Mouse (Mus musculus) embryonic facial prominence, embryonic 12.5 days (tissue): ENCODE measurements around the gene Mettl24. TPM values are rescaled to one million over a fixed set of nuclear protein-coding genes. Genes with fewer than 3 reads are reported as not detected.

Source experiments
- polyA plus RNA-seq: library from polyadenylated mRNA; unstranded; fragments of >200 nt; fragmentation: Nextera tagmentation; extraction: Ambion mirVana; gene quantifications from 2 replicates; pipeline ENCODE4 v1.2.1, GENCODE M21; 2016

Gene Mettl24
- polyA plus RNA-seq, 1 experiment from 2014 or later: 0.96 TPM

Other genes starting within 250 kb of the Mettl24 start
- gene Slc22a16, start 112.9 kb upstream of the Mettl24 start, polyA plus RNA-seq: not detected in 2 replicates
- 0.22 and 0.28 TPM in 2 replicates for gene Ddo, start 53.3 kb upstream of the Mettl24 start, polyA plus RNA-seq
- gene Cdc40, start 200.0 kb downstream of the Mettl24 start, polyA plus RNA-seq: 39.3 and 40.2 TPM in 2 replicates
- gene Wasf1, start 200.2 kb downstream of the Mettl24 start, polyA plus RNA-seq: 31.8 and 32.5 TPM in 2 replicates